Mouse (Mus musculus): ENCODE results near the gene Mmp25. TPM values are rescaled to one million over a fixed set of nuclear protein-coding genes. Genes with fewer than 3 reads are reported as not detected.
A peak's percentile ranks its signal among the peaks of the same experiment; 100 is the strongest.

Gene Mmp25
- polyA plus RNA-seq, 1 experiment from 2014 or later = 0.50 TPM

DNA sequence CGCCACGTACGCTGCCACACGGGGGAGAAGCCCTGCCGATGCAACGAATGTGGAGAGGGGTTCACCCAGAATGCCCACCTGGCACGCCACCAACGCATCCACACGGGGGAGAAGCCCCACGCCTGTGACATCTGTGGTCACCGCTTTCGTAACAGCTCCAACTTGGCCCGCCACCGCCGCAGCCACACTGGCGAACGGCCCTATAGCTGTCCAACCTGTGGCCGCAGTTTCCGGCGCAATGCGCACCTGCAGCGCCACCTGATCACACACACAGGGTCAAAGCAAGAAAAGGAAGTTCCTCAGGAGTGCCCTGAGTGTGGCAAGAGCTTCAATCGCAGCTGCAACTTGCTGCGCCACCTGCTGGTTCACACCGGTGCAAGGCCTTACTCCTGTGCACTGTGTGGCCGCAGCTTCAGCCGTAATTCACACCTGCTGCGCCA lies 34.7 kb downstream of the Mmp25 start:
- Histone ChIP-seq H3K4me3 (ENCODE audit: low read depth, low read length) (no peak overlapping the region), H3K9ac (ENCODE audit: low read depth, low read length) (no peak overlapping the region), H3K27ac (ENCODE audit: low read length) (no peak overlapping the region), H3K4me2 (ENCODE audit: low read depth, low read length) (no peak overlapping the region), H3K4me1 (ENCODE audit: control insufficient read depth, low read depth, low read length) (no peaks in the 10 kb centered on the region), H3K27me3 (ENCODE audit: control insufficient read depth, insufficient read depth, low read depth, low read length) (no peaks in the 10 kb centered on the region), H3K36me3 (ENCODE audit: control insufficient read depth, insufficient read depth) (no peaks in the 10 kb centered on the region), H3K9me3 (replicated peaks; ENCODE audit: control insufficient read depth, low read length) (no peaks in the 10 kb centered on the region)
- WGBS (ENCODE audit: insufficient replicate concordance) = 63% methylated on average over 28 of the region's 28 CpGs
- ATAC-seq (ENCODE audit: low read depth) = peak; percentile 50; the same call in 1 of the 2 replicates

- Histone ChIP-seq H3K4me1 (ENCODE audit: control insufficient read depth, low read depth, low read length) (no peaks in the 10 kb centered on the region), H3K36me3 (ENCODE audit: control insufficient read depth, insufficient read depth) (no peaks in the 10 kb centered on the region), H3K27me3 (ENCODE audit: control insufficient read depth, insufficient read depth, low read depth, low read length) (no peaks in the 10 kb centered on the region), H3K4me2 (ENCODE audit: low read depth, low read length) (no peak overlapping the region), H3K9ac (ENCODE audit: low read depth, low read length) (no peak overlapping the region), H3K4me3 (ENCODE audit: low read depth, low read length) (no peak overlapping the region), H3K9me3 (replicated peaks; ENCODE audit: control insufficient read depth, low read length) (no peaks in the 10 kb centered on the region), H3K27ac (ENCODE audit: low read length) (no peak overlapping the region)
- no peak for ATAC-seq (ENCODE audit: low read depth)
- WGBS (ENCODE audit: insufficient replicate concordance) = 84% methylated on average over 24 of the region's 24 CpGs
Observed at GRCm38 (mm10) chr17:23609612-23610011, 35.5 kb downstream of the Mmp25 start.

DNA sequence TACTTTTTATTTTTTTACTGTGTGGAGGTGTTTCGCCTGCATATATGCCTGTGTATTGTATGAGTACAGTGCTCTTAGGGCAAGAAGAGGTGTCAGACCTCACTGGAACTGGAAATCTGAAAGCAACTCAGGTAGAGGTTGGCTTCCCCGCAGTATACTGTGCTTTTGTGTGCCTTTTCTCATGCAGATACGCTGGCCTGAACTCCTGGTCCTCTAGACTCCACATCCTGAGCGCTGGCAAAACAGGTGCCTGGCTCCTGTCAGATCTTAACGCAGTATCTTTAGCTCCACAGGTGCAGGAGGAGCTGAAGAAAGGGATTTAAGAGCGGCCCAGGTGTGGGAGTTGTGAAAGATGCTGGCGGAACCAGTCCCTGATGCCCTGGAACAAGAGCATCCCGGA lies 39.9 kb downstream of the Mmp25 start:
- no peaks in the 10 kb centered on the region for H3K4me1 ChIP-seq (ENCODE audit: control insufficient read depth, low read depth, low read length)
- H3K4me2 ChIP-seq (ENCODE audit: low read depth, low read length) = no peak overlapping the region
- WGBS (ENCODE audit: insufficient replicate concordance) = 62% methylated on average over 8 of the region's 8 CpGs
- H3K9me3 ChIP-seq (replicated peaks; ENCODE audit: control insufficient read depth, low read length) = no peaks in the 10 kb centered on the region
- no peak overlapping the region for H3K9ac ChIP-seq (ENCODE audit: low read depth, low read length)
- no peak overlapping the region for H3K27ac ChIP-seq (ENCODE audit: low read length)
- ATAC-seq (ENCODE audit: low read depth) = no peak
- H3K27me3 ChIP-seq (ENCODE audit: control insufficient read depth, insufficient read depth, low read depth, low read length) = no peaks in the 10 kb centered on the region
- H3K4me3 ChIP-seq (ENCODE audit: low read depth, low read length) = no peak overlapping the region
- no peaks in the 10 kb centered on the region for H3K36me3 ChIP-seq (ENCODE audit: control insufficient read depth, insufficient read depth)

GRCm38 (mm10) chr17:23604394-23604793 lies 40.7 kb downstream of the Mmp25 start:
- no peak for ATAC-seq (ENCODE audit: low read depth)
- Histone ChIP-seq H3K9me3 (replicated peaks; ENCODE audit: control insufficient read depth, low read length) (no peaks in the 10 kb centered on the region), H3K4me1 (ENCODE audit: control insufficient read depth, low read depth, low read length) (peaks cover 7% of the 10 kb centered on the region), H3K9ac (ENCODE audit: low read depth, low read length) (no peak overlapping the region), H3K27ac (ENCODE audit: low read length) (no peak overlapping the region), H3K4me3 (ENCODE audit: low read depth, low read length) (no peak overlapping the region), H3K4me2 (ENCODE audit: low read depth, low read length) (no peak overlapping the region), H3K27me3 (ENCODE audit: control insufficient read depth, insufficient read depth, low read depth, low read length) (no peaks in the 10 kb centered on the region), H3K36me3 (ENCODE audit: control insufficient read depth, insufficient read depth) (no peaks in the 10 kb centered on the region)
- 67% methylated on average over 7 of the region's 7 CpGs for WGBS (ENCODE audit: insufficient replicate concordance)

DNA sequence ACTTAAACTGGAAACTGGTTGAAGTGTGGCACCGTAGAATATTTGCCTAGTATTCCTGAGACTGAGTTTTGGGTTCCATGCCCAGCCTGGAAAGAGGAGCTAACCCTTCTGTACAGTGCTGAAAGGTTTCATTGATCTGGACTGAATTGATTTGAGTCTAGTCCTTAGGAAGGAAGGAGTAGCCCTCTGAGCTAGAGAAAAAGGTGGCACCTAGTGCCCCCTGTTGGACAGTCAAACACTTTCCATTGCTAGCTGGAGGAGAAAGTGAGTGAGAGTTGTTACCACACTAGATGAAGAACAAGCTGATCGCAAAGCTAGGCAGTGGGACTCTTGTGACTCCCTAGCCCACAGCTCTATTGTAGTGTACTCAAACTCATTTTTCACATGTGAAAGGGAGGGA lies 41.5 kb downstream of the Mmp25 start:
- Histone ChIP-seq H3K27me3 (ENCODE audit: control insufficient read depth, insufficient read depth, low read depth, low read length) (no peaks in the 10 kb centered on the region), H3K4me3 (ENCODE audit: low read depth, low read length) (no peak overlapping the region), H3K9me3 (replicated peaks; ENCODE audit: control insufficient read depth, low read length) (no peaks in the 10 kb centered on the region), H3K36me3 (ENCODE audit: control insufficient read depth, insufficient read depth) (no peaks in the 10 kb centered on the region), H3K27ac (ENCODE audit: low read length) (no peak overlapping the region), H3K4me2 (ENCODE audit: low read depth, low read length) (no peak overlapping the region), H3K4me1 (ENCODE audit: control insufficient read depth, low read depth, low read length) (peaks cover 9% of the 10 kb centered on the region), H3K9ac (ENCODE audit: low read depth, low read length) (no peak overlapping the region)
- WGBS (ENCODE audit: insufficient replicate concordance) = 43% methylated on average over 2 of the region's 2 CpGs
- ATAC-seq (ENCODE audit: low read depth) = no peak

DNA sequence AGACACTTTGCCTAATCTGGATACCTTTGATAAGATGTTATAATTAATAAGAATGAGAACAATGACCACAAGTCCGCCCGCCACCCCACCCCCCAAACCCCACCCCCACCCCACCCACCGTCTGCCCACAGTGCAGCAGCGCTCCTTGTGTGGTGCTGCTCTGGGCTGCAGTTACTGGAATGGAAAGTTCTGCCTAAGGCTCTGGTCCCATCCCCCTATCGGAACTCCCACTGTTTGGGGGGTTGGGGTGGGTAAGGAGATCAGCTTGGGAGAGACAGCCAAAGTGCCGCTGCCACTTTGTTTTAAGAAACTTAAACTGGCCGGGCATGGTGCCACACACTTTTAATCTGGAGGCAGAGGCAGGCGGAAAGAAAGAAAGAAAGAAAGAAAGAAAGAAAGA lies 42.0 kb downstream of the Mmp25 start:
- Histone ChIP-seq H3K9ac (ENCODE audit: low read depth, low read length) (no peak overlapping the region), H3K4me1 (ENCODE audit: control insufficient read depth, low read depth, low read length) (peaks cover 9% of the 10 kb centered on the region), H3K36me3 (ENCODE audit: control insufficient read depth, insufficient read depth) (no peaks in the 10 kb centered on the region), H3K27me3 (ENCODE audit: control insufficient read depth, insufficient read depth, low read depth, low read length) (no peaks in the 10 kb centered on the region), H3K27ac (ENCODE audit: low read length) (no peak overlapping the region), H3K9me3 (replicated peaks; ENCODE audit: control insufficient read depth, low read length) (no peaks in the 10 kb centered on the region), H3K4me2 (ENCODE audit: low read depth, low read length) (no peak overlapping the region), H3K4me3 (ENCODE audit: low read depth, low read length) (no peak overlapping the region)
- 29% methylated on average over 8 of the region's 8 CpGs for WGBS (ENCODE audit: insufficient replicate concordance)
- no peak for ATAC-seq (ENCODE audit: low read depth)

DNA sequence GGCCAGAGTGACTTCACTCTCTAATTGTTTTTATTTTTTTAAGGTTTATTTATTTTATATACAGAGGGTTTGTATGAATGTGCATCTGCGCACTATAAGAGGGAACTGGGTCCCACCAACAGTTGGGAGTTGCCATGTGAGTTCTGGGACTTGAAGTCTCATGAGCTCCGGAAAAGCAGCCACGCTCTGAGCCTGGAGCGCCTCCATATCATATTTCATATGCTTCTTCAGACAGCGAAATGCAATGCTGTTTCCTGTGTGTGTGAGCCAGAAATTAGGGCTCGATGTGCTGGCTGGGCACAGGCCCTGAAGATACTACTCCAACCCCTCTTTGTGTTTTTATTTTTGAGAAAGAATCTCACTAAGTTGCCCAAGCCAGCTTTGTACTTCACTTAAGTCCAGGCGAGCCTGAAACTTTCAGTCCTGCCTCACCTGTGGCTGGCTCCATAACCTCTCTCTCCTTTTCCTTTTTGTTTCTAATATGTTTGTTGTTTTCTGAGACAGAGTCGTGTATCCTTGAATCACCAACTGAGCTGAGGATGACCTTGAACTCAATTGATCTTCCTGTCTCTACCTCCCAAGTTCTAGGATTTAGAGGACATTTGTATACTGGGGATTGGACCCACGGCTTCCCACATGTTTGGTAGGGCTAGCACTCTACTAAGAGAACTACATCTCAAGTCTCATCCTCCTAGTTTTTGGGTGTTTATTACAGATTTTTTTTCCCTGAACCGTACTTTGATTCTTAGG lies 43.1 kb downstream of the Mmp25 start:
- H3K4me3 ChIP-seq (ENCODE audit: low read depth, low read length) = no peak overlapping the region
- H3K4me2 ChIP-seq (ENCODE audit: low read depth, low read length) = no peak overlapping the region
- no peaks in the 10 kb centered on the region for H3K36me3 ChIP-seq (ENCODE audit: control insufficient read depth, insufficient read depth)
- H3K4me1 ChIP-seq (ENCODE audit: control insufficient read depth, low read depth, low read length) = peaks cover 9% of the 10 kb centered on the region
- no peak overlapping the region for H3K9ac ChIP-seq (ENCODE audit: low read depth, low read length)
- H3K27me3 ChIP-seq (ENCODE audit: control insufficient read depth, insufficient read depth, low read depth, low read length) = no peaks in the 10 kb centered on the region
- H3K9me3 ChIP-seq (replicated peaks; ENCODE audit: control insufficient read depth, low read length) = no peaks in the 10 kb centered on the region
- no peak overlapping the region for H3K27ac ChIP-seq (ENCODE audit: low read length)
- no peak for ATAC-seq (ENCODE audit: low read depth)
- 50% methylated on average over 10 of the region's 10 CpGs for WGBS (ENCODE audit: insufficient replicate concordance)

DNA sequence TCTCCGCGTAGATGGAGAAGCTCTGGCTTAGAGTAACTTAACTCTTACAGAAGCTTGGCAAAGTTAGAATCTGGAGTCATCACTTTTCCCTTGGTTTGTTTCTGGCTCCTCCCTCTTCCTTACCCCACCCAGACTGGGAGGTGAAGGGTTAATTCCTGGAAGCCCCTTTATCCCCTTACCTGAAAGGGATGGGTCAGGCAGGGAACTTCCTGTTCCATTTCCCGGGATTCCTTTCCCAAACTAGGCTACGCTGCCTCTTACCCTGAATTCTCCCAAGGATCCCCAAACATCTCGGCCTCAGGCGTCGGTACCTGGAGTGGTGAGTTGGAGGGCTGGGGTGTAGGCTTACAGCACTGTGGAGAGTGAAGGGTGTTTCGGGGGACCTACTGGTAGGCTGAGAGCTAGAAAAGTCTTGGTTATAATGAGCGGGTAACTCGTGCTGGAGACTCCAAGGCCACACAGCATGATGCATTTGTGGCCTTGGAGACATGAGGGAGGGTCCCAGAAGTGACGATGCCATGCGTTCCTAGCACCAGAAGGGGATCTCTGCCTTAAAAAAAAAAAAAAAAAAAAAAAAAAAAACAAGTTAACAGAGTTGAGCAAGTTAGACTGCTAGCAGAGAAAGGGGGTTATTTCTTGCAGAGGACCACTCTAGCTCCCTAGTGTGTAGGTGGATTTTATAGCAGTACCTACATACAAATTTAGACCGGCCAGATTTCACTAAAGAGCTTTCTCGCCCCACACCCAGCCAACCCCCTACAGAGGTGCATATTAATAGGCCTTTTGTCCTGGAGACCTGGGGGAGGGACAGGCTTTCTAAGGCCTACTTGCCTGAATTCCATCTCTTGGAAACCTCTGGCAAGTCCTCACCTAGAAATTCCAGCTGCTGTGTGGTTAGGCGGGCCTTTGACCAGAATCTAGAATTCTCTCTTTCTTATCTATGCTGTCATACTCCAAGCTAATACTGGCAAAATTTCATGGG lies 44.1 kb downstream of the Mmp25 start, which contains the start of gene Zscan10:
Gene Zscan10 (plus strand): TSS at position 216 of the 982 bp plus-strand sequence.
- H3K9me3 ChIP-seq (replicated peaks; ENCODE audit: control insufficient read depth, low read length) = no peaks in the 10 kb centered on the region
- H3K4me3 ChIP-seq (ENCODE audit: low read depth, low read length) = peak within 1 kb of the TSS; percentile 62
- ATAC-seq (ENCODE audit: low read depth) = no peak
- no peak within 1 kb of the TSS for H3K27ac ChIP-seq (ENCODE audit: low read length)
- WGBS (ENCODE audit: insufficient replicate concordance) = 68% methylated on average over 15 of the region's 15 CpGs
- no peaks in the 10 kb centered on the region for H3K27me3 ChIP-seq (ENCODE audit: control insufficient read depth, insufficient read depth, low read depth, low read length)
- H3K4me2 ChIP-seq (ENCODE audit: low read depth, low read length) = peak within 1 kb of the TSS; percentile 80
- no peak within 1 kb of the TSS for H3K9ac ChIP-seq (ENCODE audit: low read depth, low read length)
- no peaks in the 10 kb centered on the region for H3K36me3 ChIP-seq (ENCODE audit: control insufficient read depth, insufficient read depth)
- H3K4me1 ChIP-seq (ENCODE audit: control insufficient read depth, low read depth, low read length) = peaks cover 9% of the 10 kb centered on the region

All from liver, embryonic 16.5 days (tissue).